Mouse (Mus musculus): ENCODE measurements at regions not wholly inside any gene's neighbourhood (a gene's known extent, or its start where the extent isn't known, plus 50 kb on each side); places are given as distances from the start of the nearest gene placed in this dataset.

DNA sequence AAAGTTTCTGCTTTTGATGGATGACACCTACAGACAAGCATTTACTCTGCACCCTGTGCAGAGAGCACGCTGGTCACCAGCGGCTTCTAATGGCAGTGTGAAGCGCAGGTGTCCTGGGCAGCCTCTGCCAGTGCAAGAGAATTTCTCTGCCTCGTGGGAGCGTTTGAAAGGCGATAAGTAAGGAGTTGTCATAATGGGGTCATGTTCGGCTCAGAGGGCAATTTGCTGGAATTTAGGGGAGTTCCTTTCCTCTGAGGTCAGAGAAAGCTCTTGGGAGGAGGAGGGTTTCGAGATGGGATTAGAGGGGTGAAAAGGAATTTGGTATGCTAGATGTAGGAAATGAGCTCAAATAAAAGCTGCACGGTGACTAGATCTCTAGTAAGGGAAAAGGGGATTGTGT lies 144.5 kb downstream of the Ttc32 start:
- no peak for DNase-seq (ENCODE audit: low spot score in 2 of 2)

DNA sequence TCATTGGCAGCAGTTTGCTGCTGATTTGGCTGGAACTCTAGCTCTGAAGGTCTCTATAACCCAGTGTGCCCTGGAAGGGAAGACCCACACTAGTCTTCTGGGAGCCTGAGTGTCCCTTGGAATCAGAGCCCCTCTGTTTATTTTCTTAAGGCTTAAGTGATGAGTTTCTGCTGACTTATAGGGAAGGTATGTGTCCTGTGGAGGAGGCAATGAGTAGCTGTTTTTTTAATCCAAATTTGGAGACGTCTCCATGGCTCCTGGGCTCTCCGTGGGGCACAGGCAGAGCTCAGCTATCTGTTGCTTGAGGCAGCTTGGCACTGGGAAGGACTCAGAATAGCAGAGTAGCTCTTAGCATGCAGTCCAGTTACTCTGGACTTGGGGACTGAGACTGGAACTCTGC lies 146.4 kb downstream of the Ttc32 start:
- DNase-seq (ENCODE audit: low spot score in 2 of 2) = no peak

DNA sequence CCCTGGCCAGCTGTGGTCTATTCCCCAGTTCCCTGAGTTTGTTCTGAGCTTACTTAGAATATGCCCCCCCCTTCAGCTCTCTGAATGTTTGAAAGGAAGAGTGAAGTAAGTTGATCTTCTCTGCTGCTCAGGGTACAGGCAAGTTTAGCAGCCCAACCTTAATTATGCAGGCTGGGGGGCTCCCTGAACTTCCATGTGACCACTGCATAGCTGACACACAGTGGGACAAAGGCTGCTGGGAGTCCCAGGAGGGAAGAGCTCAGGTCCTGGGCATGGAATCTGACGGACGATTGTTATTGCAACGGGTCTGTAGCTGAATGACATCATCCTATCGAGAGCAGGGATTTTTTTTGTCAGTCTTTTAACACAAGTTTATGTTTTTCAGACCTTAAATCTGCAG lies 148.8 kb downstream of the Ttc32 start:
- DNase-seq (ENCODE audit: low spot score in 2 of 2) = no peak

DNA sequence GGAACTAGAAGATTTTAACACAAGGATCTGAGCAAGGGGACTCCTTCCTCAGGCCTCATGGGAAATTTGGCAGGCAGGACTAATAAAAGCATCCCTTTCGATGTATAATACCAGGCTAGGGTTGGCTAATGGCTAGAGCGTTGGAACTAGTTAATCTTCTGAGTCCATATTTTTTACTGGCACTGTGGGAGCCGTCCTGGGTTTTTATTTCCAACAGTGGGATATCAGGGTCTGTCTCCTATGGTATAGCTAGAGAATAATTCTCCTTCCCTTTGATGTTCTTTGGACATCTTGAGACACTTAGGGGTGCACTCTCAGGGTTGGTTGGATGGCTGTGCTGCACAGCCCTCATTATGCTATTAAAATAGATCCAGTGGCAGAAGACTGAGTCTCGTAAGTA lies 150.9 kb downstream of the Ttc32 start:
- no peak for DNase-seq (ENCODE audit: low spot score in 2 of 2)

DNA sequence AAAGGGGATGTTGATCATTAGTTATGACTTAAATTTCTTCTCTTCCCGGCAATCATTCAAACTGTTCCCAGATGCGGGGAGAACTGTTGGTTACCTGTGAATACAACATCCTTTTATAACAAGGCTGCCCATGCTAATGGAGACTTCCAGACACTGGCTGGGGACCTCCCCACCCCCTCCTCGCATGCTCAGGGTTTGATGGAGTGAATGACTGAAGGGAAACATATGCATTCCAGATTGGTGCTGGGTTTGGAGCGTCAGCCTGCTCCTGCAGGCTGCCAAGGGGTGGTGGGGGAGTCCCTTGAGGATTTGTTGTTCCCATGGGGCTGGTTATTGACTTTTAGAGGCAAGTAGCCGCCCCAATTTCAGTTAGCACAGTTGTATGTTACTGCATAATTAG lies 161.9 kb downstream of the Ttc32 start:
- no peak for DNase-seq (ENCODE audit: low spot score in 2 of 2)

DNA sequence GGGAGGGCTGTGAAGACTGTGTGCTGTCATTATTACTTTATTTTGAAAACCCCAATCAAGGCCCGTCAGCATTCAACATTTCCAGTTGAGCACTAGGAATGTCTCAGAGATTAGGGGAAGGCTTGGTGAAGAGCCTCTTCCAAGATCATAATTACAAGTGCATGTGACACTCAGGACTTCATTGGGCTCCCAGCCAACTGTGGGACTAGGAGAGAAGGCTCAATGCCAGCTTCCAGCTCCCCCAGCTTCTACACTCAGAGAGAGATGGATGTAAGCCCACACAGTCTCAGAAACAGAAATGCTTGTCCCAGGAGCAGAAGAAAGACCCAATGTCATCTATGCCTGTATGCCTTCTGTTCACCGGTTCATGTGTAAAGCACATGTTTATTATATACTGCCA lies 169.5 kb downstream of the Ttc32 start:
- DNase-seq (ENCODE audit: low spot score in 2 of 2) = no peak

DNA sequence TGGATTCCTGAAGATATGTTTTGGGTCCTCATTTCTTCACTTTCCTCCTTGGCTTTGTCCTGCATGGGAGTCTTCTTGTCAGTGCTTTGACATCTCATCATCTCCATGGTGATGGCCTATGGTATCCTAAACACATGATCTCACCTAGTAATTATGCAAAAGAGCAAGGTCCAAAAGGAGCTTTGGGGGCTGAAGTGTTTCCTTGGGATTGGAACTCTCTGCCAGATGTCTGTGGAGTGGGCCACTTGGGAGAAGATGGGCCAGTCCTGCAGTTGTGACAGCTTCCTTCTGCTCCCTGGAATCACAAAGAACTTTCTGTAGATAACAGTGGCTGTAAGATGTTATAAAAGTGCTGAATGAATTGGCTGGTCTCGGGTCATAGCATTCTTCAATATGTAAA lies 182.4 kb downstream of the Ttc32 start:
- DNase-seq (ENCODE audit: low spot score in 2 of 2) = no peak

DNA sequence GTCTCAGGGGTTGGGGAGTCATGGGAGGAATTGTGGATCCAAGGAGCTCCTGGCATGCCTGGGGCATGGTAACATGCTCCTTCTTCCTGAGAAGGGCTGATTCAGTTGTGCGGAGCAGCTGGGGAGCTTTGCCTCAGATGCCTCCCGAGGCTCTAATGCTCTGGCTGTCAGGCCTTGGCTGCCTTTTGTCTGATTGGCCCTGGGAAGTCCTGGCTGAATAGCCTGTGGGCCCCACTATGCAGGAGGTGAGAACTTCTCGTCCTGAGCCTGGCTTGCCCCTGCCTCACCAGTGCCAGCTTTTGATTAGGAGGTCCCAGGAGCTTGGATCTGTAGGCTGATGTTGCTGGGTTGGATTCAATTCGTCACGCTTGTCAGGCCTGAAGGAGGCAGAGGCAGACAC lies 195.2 kb downstream of the Ttc32 start:
- DNase-seq (ENCODE audit: low spot score in 2 of 2) = no peak

DNA sequence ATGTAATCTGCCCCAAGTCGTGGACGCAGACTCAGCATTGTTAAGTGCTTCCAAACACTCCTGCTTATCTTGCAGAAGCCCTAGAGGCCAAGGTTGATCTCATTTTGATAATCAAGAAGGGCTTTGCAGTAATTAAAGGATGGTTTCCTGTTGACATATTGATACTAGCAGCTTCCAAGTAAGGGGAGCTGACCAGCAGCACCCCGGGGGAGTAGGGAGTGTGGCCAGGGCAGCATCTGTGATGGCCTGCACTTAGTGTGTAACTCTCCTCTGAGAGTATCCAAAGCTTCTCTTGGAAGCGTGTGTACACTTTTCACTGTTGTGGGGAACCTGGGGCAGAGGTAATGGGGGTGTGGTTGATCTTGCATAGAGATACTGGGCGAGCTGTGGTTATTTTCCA lies 198.1 kb downstream of the Ttc32 start:
- no peak for DNase-seq (ENCODE audit: low spot score in 2 of 2)

DNA sequence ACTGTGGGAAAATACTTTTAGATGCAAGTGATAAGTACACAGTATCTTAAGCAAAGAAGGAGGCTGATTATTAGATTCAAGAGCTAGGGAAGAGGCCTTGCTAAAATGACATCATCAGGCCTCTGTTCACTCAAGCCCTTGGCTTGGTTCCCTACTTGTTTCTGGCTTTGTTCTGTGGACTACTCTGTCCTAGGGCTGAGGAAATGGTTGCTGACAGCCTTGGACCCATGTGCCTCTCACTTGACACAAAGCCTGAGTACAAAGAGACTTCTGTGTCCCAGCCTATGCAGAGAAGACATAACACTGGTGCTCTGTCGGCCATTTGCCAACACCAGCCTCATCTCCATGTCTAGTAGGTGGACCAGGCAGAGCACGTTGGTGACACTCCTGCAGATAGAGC lies 198.7 kb downstream of the Ttc32 start:
- no peak for DNase-seq (ENCODE audit: low spot score in 2 of 2)

DNA sequence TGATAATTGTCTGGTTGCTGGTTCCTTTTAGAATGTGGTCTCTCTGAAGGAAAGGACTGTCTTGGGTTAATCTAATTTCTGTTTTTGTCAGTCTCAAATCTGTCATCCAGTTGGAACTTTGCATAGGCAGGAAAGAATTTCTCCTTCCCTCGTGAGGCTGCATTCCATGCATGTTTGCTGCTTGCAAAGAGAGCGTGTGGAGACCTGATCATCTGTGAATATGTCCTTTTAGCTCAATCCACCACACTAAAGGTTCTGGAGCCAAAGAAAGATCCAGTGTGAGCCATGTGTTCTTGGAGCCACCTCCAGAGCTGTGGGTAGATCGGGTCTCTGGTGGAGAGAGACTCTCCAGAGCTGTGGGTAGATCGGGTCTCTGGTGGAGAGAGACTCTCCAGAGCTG lies 200.2 kb downstream of the Ttc32 start:
- DNase-seq (ENCODE audit: low spot score in 2 of 2) = no peak

DNA sequence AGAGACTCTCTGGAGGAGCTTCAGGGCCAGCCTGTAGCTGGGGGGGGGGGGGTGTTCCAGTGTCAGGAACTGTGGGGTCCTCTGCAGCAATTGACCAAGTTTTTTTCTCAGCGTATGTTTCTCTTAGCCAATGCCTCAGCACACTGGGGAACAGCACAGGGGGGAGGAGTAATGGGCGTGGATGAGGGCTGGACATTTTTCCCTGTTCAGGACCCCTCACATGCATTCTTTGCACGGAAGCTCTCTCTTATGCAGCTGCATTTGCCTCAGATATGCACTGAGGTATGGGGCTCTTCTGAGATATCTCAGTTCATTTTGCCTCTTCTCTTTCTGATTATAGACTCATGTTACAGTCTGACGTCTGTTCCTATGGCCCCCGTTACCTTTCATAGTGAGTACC lies 200.8 kb downstream of the Ttc32 start:
- DNase-seq (ENCODE audit: low spot score in 2 of 2) = no peak

DNA sequence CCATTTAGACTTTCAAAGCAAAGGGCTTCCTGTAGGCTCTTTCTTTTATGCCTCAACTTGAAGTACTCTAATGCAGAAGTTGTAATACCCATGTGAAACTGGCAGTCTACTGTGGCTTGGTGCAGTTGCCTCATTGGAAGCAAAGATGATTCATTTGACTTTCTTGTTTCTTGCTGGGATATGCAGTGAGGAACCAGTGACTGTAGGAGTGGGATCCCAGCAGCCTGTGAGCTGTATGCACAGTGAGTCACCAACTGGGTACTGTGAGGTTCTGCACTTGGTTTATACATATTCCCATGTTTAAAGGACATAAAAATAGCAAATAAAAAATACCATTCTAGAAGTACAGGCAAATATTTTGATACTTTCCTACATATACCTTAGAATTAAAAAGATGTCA lies 202.6 kb downstream of the Ttc32 start:
- DNase-seq (ENCODE audit: low spot score in 2 of 2) = peak in 1 of 2 experiments; percentile 25

DNA sequence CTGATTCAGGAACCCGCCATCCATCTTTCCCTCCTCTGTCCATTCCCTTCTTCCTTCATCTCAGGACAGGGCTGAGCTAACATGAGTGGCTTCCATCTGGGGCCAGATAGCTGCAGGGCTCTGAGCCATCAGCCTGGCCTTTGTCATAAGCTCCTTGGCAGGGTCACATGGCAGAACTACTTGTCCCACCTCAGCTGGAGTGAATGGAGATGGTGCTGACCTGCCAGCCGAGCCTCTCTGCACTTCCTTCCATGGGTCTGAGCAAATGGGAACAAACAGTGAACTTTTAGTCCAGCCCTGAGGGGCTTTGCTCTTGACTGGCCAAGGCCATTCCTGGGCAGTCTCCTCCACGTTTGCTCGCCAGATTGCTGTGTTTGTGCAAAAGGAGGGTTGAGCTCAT lies 206.1 kb downstream of the Ttc32 start:
- DNase-seq (ENCODE audit: low spot score in 2 of 2) = no peak

DNA sequence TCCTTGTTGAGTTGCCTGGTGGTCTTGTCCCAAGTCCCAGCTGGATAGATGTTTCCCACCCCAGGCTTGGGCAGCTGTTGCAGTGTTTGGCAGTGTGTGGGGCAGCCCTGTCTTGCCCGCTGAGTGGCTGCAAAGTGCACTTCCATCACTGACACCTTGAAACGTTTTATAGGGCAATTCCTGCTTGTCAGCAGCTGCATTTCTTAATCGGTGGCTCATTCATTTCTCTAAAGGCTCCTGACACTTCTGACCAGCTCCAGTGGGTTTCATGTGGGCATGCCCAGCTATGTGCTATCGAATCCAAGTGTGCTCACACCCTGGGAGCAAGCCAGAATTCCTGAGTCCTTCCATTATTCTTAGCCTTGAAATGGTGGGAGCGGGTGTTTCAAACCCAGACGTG lies 207.7 kb downstream of the Ttc32 start:
- no peak for DNase-seq (ENCODE audit: low spot score in 2 of 2)

DNA sequence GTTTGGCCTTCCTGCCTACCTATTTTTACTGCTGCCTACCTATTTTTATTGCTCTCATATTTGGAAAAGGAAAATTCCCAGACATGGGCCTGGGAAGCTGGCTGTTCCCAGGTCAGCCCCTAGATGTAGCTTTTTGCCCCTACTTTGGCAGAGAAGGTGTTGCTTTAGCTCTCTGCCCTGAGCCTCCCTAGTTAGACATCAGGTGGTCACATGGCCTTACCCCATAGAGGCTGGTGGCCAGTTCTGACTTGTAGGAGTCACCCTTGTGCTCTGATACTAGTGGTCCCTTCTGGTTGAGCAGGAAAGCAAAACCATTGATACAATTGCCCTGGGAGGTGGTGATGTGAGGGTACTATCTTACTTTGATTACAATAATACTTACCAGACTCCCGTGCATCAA lies 208.2 kb downstream of the Ttc32 start:
- no peak for DNase-seq (ENCODE audit: low spot score in 2 of 2)

DNA sequence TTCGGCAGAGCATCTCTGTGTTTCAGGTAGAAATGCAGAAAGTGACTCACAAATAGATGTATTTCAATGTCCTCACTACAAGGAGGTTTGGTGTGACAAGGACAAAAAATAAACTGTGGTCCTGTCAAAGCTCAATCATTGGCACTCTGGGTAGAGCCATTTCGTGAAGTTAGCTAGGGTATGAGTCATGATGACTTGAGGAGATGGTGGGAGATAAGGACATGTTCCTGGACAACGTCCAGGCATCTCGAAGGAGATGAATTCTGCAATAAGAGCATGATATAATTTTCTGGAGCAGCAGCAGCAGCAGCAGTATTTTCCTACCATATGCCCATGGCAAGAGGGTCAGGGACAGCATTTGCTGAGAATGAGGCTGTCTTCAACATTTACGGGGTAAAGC lies 217.7 kb downstream of the Ttc32 start:
- peak in 1 of 2 experiments; percentile 12 for DNase-seq (ENCODE audit: low spot score in 2 of 2)

DNA sequence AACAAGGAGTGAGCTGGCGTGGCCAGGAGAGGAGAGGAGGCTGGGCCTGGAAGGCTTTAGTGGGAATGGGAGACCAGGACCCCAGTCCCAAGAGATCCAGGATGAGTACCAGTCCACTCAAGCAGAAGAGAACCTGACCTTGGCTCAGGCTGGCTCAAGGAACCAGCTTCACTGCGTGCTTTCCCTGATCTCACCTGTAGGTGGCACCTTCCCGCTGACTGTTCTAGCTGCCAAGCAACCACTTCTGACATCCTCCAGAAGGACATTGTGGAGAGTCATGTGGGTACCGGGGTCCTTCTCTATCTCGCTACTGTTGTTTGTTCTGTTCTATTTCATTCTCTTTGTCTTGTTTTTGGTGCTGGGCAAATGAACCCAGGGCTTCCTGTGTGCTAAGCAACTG lies 222.0 kb downstream of the Ttc32 start:
- DNase-seq (ENCODE audit: low spot score in 2 of 2) = peak; percentile 20 to 30

DNA sequence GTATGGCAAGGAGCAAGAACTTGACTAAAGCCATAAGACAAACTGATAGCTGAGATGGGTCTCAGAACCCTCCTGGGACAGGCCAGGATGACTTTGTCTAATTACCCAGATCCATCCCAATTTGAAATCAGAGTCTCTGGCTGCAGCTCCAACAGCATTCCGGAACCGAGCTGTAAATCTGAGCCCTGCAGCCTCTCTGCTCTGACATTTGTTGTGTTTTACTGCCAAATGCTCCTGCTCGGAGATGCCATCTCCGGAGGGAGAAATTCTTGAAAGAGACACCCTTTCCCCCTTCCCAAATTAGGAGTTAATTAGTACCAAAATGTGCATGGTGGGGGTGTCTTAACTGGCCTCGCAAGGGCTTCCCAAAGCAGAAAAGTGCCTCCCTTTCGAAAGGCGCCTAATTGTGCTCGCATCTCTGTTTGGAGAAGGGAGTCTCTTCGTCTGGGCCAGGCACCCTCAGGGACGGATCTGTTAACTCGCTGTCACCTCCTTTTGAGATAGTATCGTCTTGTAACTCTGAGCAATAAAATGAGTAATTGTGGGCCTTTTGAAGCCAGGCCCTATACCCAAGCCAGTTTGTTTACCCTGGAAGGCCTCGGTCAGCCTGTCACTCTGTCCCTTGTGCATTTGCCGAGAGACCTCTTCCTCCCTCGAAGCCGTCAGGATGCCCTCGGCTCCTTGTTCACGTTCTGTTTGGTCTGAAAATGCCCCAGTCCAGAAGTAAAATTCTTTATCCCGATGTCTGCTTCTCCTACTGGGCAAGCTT lies 223.7 kb downstream of the Ttc32 start:
- DNase-seq (ENCODE audit: low spot score in 2 of 2) = no peak

DNA sequence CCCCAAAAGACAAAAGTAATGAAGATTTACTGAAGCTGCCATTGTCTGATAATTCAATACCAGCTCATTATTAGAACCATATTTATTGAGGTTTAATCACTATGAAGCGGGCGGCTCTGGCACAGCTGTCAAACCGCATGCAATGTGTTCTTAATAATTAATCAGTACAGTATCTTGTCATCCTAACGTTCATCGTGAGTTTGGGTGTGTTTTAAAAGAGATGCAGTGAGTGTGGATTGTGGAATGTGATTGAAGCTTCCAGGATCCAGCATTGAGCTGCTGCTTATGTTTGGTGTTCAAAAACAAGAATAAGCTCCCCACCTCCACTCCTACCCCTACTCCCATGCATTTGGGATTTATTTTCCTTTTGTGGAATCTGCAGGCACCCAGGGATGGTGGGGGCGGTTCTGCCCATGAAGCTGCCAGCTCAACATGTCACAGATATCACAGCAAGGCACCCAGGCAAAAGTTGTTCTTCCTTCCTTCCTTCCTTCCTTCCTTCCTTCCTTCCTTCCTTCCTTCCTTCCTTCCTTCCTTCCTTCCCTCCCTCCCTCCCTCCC lies 224.6 kb downstream of the Ttc32 start:
- DNase-seq (ENCODE audit: low spot score in 2 of 2) = peak; percentile 37 to 49

DNA sequence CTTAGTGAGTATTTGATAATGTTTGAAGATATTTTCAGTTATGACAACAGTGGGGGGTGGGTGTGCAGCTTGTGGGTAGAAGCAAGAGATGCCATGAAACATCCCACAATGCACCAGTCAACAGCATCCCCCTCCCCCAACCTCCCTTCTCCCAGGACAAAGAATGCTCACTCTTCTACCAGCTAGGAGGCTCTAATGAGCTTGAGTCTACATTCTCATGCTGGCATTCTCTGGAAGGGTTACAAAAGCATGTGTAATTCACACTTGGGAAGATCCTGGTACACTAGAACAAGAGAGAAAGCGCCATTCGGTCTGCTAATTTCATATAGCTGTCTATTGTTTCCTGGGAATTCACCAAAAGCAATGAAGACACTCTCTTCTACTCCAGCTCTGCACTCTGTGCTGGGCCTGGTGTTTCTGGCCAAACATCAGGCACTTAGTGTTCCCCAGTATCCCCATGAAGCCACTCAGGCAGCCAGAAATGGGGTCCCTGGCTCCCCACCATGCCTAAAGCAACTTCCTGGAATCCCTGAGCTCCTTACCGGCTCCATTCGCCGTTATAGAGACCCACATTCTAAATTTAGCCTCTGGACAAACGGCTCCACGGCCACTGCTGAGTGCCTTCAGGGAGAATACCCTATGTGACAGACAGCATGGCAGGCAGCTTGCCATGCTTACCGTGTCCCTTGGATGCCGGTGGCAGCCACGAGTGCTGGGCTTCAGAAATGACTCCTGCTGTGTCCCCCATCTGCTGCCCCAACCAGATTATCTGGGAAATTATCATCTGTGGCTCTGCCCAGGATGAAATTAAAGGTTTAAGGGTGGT lies 226.1 kb downstream of the Ttc32 start:
- DNase-seq (ENCODE audit: low spot score in 2 of 2) = no peak

DNA sequence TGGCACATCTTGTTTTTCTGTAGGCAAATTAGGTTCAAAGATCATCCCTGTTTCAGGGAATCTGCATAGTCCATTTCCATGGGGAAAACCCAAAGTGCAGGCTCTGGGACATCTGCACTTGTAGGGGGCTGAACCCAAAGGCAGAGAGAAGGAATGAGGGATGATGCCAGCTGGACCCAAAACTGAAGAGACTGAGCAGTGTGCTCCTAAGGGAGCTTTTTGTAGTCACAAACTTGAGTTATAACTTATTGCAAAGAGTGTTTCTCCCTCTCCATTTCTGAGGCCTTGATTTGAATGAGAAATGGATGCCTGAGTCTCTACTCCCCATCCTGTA lies 226.7 kb downstream of the Ttc32 start:
- DNase-seq (ENCODE audit: low spot score in 2 of 2) = no peak

DNA sequence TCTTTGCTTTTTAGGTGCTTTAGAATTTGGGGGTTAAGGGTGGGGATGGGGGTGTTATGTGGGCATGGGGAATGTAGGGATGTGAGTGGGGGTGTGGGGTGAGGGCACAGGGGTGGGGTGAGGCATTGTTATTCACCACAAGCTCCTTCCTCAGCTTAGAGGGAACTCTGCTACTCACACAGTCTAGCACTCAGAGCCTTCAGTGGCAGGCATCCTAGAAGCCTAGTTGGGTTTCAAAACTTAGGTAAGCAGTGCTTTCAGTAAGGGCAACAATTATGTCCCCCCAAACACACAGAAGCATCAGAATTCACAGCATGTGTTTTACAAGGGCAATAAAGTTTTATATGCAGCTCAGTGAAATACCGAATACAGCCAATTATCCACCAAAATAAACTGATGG lies 228.4 kb downstream of the Ttc32 start:
- DNase-seq (ENCODE audit: low spot score in 2 of 2) = no peak

Data from right cerebral cortex, postnatal 36 days (tissue).